Mouse (Mus musculus): ENCODE measurements around the gene Spata32.

Spata32 gene

DNA sequence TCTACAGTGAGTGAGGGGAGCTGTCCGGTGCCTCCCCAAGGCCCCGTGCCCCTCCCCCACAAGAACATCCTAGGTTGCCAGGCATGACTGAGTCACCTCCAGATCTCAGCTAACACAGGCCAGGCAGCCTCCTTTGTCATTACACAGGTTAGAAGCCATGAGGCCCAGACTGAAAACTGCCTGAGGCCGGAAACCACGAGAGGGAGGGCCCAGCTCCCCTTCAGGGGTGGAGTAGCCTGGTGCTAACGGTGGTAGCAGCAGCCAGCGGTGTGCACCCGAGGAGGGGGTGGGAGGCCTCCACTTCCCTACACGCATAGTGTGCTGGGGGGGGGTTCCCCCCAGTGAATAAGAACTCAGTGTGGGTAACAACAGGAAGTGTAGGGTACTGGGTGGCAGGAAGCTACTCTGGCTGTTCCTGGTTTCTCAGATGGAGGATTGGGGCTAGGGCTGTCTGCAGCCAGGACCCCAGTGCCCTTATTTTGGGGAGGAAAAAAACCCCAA is 43.3 kb downstream of the Spata32 start:
- peak; percentile 89 to 95 for DNase-seq (ENCODE audit: low spot score in 2 of 2)

DNA sequence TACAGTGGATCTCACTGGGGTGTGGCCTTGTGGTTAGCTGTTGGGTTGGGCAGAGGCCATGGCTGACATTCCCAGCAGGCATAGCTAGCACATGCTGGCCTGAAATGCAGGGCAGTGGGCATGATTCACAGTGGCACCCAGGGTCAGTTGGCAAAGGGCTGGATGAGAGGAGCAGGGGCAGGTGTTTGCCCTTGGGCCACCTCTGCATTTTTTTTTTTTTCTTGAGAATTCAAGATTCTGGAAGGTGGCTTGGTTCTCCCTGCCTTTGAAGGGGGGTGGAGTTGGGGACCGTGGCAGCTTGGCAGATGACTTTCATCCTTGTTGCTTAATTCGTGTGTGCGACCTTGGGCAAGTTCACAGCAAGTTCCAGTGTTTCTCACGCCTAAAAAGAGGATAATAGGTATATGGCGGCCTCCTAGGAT is 43.8 kb downstream of the Spata32 start:
- DNase-seq (ENCODE audit: low spot score in 2 of 2): no peak

DNA sequence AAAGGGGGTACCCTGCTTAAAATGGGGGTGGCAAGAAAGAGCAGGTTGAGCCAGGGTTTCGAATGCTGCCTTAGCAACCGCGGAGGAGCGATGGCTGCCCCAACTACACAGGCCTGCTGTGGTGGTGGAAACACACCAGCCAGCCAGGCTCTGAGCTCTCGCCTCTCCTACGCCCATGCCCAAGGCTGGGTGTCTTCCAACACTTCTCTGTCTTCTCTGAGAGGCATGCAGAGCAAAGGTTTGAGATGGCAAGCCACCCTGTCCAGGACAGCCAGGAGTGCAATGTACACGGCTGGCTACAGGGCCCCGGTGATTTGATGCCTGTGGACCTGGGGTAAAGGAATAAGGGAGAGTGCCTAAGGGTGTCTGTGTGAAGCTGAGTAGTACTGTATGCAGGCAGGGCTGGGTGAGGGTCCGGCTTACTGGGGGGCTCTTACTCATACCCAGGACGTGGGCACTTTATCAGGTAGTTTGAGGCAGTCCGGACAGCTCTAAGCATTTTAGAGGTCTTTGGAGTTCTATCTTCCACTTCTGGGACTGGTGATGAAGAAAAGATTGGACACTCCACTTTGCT is 44.4 kb downstream of the Spata32 start:
- DNase-seq (ENCODE audit: low spot score in 2 of 2): no peak

DNA sequence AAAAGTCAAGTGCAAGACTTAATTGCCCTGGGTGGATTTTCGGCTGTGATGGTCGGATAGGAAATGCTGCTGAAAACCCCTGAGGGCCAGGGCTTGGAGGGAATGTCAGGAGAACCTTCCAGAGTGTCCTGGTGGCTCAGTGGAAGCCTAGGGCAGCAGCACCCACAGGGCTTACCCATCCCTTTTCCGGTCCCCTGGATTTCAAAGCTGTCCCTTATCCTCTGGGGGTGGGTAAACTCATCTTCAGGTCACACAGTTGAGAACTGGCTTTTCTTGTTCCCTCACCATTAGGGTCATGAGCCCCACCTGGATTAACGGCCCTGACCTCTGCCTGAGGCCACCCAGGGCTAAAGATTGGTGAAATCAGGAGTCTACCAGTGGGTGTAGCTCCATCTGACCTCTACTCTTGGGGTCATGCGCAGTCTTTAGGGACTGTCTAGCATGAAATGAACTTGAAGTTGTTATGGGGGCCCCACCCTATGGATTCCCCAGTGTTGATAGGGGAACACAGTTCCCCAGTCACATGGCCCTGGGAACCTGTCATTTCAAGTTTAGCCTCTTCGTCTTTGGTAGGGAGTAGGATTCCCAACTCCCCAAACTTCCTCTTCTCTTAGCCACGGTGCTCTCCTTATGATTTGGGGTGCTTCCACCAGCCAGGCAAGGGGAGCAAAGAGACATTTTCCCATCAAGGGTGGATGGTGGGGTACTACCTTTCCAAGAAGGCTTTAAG is 45.0 kb downstream of the Spata32 start:
- no peak for DNase-seq (ENCODE audit: low spot score in 2 of 2)

DNA sequence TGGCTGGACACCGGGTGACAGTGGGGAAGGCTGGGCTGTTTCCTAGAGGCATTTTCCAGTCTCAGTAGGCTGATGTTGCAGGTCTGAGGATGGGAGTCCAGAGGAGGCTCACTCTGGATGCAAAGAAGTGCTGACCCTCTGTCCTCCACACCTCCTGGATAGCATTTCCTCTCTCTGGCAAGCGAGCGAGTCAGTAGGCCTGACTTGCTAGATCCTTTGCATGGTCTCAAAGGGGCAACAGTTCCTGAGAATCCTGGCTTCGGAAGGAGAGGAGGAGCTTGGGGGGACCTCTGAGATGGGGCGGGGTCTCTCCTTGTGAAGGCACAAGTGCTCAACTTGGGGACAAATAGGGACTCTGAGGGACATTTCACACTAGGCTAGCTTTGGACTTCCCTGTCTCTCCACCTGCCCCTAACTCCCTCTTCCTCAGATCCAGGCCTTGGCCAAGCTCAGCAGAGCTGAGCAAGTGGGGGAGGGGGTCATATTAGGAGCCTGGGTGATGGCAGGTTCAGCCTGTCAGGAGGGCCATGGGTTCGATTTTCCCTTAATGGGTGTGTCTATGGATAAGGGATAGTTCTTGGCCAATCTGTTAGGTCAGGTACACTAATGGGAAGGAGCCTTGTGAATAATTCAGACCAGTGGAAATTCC is 45.7 kb downstream of the Spata32 start:
- DNase-seq (ENCODE audit: low spot score in 2 of 2): no peak

DNA sequence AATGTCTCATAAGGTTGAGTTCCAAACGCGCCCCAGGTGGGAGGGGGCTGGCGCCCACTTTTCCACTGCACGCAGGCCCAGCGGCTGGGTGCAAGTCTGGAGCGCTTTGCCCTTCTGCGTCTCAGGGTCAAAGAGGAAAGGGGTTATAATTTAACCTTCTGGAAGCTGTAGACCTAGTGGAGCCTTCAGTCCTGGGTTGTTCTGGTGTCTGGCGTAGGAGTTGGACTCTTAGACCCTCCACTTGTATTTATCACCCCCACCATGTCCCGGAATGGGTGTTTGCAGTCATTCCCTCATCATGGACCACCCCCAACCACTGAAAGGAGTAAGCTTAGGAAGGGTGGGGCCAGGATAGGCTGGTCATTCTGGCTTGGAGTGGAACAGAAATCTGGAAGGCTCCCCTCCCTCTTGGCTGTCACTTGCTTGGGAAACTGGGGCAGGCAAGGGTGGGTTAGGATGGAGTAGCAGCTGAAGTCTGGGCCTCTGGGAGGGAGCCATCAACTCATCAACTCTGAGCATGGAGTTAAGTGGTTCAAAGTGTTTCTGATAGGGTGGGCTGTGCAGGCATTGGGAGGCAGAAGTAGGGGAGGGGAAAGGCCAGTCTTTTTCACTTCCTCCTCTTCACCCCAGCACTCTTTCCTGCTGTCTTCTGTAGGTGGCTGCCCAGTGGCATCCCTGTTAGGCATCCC is 46.4 kb downstream of the Spata32 start:
- no peak for DNase-seq (ENCODE audit: low spot score in 2 of 2)

DNA sequence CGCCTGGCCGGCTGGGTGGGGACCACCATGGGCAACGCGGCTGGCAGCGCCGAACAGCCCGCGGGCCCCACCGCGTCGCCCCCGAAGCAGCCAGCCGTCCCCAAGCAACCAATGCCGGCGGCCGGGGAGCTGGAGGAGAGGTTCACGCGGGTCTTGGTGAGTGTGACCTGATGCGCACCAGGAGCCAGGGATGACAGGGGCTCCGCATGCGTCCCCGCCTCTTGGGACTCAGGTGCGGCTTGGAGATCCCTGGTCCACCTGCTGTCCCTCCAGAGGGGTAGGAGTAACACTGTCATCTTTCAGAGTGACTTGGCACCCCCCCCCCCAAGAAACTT is 47.0 kb downstream of the Spata32 start:
- peak; percentile 49 to 53 for DNase-seq (ENCODE audit: low spot score in 2 of 2)

DNA sequence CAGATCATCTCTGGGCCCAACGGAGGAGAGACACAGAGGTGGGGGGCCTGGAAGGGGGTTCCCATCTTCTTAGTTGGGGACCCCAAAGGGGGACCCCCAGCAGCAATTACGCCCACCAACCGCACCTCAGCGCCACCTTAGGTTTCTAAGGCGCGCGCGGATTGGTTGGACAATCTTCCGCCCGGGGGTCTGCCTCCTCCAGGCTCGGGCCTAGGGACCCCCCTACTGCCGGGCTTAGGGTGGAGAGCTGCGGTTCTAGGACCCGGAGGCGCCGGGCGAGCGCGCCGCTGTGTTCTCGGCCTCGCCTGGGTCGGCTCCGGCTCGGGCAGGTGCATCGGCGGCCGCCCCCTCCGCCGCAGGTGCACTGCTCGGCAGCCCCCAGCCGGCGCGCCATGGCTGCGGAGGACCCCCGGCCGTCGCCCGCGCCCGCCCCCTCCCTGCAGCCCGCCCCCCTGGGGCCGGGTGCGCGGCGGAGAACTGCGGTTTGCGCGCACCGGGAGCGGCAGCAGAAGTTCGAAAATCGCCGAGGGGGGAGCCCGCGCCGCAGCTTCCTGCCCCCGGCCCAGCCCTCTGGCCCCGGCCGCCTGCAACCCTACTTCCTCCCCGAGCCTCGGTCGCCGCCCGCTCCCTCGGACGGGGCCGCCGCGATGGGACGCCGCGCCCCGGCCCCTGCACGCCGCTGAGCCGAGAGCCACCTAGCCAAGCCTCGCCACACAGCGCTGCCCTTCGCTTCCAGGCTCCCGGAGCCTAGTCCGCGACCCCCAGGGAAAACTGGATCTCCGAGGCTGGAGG is 47.5 kb downstream of the Spata32 start, which contains the start of gene Fmnl1:
Gene Fmnl1, plus strand, starts transcription at position 614 of the 792 bp plus-strand sequence.
- peak; percentile 80 to 84 for DNase-seq (ENCODE audit: low spot score in 2 of 2)

DNA sequence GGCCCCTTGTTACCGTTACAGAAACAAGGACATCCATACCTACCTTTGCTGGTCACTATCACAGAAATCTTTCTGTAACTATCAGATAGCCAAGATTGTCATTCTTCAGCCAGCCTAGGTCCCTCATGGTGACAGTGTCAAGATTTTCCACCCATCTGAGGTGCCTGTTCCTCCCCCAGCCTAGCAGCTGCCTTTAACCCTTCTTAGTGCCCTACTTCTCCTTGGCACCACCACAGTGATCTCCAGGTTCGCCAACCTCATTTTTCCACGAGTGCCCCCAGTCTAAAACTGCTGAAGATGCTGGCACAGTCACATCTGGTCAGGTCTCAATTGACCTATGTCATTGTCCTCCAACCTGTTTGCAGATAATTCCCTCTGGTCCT is 48.1 kb downstream of the Spata32 start:
- peak in 1 of 2 experiments; percentile 47 for DNase-seq (ENCODE audit: low spot score in 2 of 2)

DNA sequence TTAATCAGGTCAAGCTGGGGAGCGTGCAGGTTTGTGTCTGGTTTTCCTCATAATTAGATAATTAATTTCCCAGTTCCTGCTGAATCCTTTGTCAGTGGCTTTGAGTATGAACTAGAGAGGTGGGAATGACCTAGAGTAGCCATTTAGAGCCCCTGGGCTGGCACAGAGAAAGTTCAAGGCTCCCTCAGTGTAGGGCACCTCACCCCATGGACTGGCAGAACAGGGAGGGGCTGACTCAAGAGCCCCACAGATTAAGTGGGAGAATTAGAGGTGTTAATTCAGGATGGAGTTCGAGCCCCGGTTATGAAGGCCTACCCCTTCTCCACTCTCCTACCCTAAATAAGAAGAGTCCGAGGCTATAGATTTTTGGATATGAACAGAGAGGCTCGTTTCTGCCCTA is 48.6 kb downstream of the Spata32 start:
- no peak for DNase-seq (ENCODE audit: low spot score in 2 of 2)

DNA sequence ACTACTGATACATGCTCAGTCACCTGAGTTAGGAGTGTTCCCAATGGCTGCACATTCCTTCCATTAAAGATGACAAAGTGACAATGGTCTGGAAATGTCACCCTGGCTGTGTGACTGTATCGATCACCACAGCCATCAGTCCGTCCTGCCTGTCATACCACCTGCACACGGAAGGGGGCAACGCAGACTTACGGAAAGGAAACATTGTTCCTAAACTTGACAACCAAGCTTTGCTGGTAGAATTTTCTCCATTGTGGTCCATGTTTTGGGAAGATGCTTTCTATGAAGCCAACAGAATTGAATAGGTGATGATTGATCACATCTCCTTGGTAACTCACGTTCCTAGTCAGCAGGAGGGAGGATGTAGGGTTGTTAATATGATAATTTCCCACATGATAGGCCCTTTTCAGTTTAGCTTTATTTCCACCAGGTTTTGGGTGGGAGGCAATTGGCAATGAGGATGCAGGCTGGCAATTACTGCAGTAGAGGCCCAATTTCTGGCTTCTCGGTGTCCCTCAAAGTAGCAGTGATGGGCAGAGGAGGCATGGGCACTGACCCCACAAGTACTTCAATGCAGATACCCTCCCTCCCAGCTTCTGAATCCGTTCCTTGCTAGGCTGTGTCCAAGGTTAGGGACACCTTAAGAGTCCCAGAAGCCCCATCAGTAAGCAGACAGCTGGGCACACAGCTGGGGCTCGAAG is 49.4 kb downstream of the Spata32 start:
- peak; percentile 66 to 78 for DNase-seq (ENCODE audit: low spot score in 2 of 2)

DNA sequence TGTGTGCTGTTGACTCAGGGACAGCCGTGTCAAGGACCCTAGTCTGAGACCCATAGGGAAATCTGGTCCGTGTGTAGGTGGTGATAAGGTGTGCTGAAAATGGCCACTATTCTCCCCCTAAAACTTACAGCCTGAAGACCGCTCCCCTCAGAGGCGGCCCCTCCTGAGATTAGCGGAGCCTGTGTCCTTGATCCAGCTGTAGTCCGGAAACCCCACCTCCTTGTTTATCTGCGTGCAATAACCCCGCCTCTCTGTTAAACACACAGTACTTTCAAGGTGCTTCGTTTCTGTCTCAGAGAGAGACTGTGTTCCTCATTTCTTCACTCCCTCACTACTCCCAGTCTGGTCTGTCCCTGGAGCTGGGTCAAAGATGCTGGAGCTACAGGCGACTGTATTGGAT is 53.8 kb downstream of the Spata32 start:
- peak in 1 of 2 experiments; percentile 53 for DNase-seq (ENCODE audit: low spot score in 2 of 2)

DNA sequence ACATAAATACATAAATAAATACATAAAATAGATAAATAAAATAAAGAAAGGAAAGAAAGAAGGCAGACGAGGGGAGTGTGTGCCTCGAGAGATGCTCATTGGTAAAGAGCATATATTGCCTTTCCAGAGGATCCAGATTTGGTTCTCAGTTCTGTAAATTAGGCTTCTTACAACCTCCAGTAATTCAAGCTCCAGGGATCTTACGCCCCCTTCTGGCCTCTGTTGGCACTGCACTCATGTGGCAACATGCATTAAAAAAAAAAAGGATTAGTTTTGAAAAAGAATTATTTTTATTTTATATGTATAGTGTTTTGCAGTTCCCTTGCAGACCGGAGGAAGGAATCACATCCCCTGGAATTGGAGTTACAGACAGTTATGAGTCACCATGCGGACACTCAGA is 56.1 kb downstream of the Spata32 start:
- no peak for DNase-seq (ENCODE audit: low spot score in 2 of 2)

DNA sequence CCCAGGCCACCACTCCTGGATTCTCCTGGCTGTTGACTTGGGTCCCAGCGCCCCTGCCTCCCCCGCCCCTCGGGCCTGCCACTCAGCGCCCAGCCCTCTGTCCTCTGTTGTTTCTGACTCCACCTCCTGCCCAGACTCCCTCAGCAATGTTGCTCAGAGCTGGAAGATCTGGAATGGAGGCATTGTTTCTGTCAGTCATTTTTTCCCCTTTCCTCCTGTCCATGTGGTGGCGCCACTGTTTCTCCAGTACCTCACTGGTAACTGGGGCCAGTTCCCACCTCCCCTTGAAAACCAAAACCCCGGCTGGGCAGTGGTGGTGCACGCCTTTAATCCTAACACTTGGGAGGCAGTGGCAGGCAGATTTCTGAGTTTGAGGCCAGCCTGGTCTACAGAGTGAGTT is 56.8 kb downstream of the Spata32 start:
- no peak for DNase-seq (ENCODE audit: low spot score in 2 of 2)

DNA sequence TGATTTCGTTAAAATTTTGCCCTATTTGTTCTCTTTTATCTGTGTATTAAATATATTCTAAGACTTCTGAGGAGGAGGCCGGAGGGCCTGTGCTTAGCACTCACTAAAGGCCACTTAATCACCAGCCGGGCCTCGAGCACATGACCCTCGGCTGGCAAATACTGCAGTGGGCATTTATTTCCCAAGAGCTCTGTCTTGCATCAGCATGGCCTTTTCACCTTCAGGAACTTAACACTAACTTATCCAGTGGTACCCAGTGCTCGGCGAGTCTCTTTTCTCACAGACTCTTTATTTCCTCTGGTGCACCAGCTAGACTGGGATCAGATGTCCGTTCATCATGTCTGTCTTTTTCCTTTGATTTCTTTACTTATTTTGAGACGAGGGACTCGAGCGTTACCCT is 57.5 kb downstream of the Spata32 start:
- DNase-seq (ENCODE audit: low spot score in 2 of 2): no peak

DNA sequence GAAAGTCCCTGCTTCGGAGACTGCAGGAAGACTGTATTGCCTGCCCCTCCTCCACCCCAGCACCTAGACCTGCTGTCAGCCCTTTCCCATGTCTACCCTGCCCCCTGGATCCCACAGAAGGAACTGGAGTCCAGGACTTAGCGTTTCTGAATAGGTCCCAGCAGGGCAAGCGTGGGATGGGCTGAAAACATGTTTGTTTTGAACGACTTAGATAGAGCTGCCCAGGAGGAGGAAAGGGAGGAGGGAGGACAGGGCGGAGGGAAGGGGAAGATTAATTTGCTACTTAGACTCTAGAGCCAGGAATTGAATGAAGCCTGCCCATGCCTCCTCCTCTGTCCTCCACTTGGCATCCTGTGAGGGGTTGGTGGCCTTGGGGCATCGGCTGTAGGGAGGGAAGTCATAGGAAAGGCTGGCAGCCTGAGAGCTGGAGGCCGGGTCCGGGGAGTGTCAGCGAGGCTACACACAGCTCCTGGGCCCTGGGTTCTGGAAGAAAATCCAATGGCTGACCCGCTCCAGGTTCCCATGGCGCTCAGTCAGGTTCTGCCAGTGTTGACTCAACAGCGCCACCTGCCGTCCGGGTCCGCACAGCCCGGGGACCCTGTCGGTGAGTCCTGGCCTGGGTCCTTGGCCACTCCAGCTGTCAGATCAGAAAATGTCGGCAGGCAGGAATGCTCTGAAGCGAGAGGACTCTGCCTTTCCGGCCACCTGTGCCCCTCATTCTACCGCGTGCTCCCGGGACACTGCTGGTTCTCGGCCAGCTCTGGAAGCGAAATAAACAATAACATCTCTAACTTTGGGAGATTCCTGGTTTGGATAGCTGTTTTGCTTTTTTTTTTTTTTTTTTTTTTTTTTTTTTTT is 59.4 kb downstream of the Spata32 start:
- DNase-seq (ENCODE audit: low spot score in 2 of 2): peak; percentile 82 to 97

Data from thymus, postnatal 10 days (tissue).